Mouse (Mus musculus): Measurements from ENCODE around the gene Sorcs3. TPM values are rescaled to one million over a fixed set of nuclear protein-coding genes. Genes with fewer than 3 reads are reported as not detected.

Gene Sorcs3
- polyA plus RNA-seq, 1 experiment from 2014 or later, result 0.46 TPM

DNA sequence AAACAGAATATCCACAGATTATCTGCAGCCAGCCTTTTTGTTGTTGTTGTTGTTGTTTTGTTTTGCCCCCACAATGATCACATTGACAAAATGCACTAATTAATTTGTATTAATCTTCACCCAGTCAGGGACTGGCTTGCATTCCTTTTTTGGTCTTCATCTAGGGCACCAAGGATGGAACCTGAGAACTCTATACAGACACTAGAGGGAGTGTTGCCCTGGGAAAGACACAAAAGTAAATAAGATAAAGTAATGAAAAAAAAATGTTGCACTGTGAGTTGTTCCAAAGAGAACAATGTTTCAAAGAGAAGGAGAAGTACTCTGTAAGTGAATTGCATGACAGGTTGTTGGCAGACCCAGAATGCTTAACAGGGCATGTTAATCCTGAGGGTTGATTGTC is 9.6 kb downstream of the Sorcs3 start:
- no peaks in the 10 kb centered on the region for H3K36me3 ChIP-seq
- H3K4me1 ChIP-seq (replicated peaks), result no peaks in the 10 kb centered on the region
- peaks cover 9% of the 10 kb centered on the region for H3K9me3 ChIP-seq (replicated peaks)
- no peak overlapping the region for H3K4me2 ChIP-seq
- ATAC-seq (ENCODE audit: insufficient number of reproducible peaks, low FRiP score), result no peak
- H3K9ac ChIP-seq, result no peak overlapping the region
- no peak overlapping the region for H3K4me3 ChIP-seq
- H3K27ac ChIP-seq (ENCODE audit: poor library complexity, severe bottlenecking), result no peak overlapping the region
- H3K27me3 ChIP-seq (replicated peaks), result 0 out of 2 replicates have a peak, but pooled peaks cover under 1% of the 10 kb centered on the region

DNA sequence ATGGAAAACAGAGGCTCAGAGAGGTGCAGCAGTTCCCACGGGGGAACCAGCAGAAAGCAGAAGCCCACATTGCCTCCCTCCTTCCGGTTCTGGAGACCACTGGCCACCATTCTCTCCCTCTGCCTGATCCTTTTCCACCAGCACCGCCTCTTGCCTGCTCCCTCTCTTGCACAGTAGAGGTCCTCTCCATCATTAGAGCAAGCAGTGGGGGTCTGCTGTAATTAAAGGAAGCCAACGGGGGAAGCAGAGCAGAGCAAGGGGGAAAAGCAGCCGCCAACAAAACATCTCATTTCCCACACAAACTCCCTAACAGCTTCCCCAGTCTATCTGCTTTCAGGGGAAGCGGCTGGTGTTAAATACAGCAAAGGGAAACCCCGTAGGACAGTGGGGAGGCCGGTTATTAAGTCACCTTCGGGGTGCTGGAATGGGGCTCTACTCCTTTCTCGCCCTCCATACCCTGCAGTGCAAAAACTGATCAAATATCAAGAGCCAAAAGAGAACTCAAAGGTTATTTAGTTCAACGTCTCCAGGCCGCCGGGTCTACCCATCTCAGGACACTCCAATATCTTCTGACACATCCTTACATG is 32.1 kb downstream of the Sorcs3 start:
- Histone ChIP-seq H3K4me1 (replicated peaks) (no peaks in the 10 kb centered on the region), H3K27ac (ENCODE audit: poor library complexity, severe bottlenecking) (no peak overlapping the region), H3K36me3 (no peaks in the 10 kb centered on the region), H3K4me3 (no peak overlapping the region), H3K9ac (no peak overlapping the region), H3K27me3 (replicated peaks) (no peaks in the 10 kb centered on the region), H3K4me2 (no peak overlapping the region), H3K9me3 (replicated peaks) (no peaks in the 10 kb centered on the region)
- 40% methylated on average over 13 of the region's 13 CpGs for WGBS
- ATAC-seq (ENCODE audit: insufficient number of reproducible peaks, low FRiP score), result no peak

DNA sequence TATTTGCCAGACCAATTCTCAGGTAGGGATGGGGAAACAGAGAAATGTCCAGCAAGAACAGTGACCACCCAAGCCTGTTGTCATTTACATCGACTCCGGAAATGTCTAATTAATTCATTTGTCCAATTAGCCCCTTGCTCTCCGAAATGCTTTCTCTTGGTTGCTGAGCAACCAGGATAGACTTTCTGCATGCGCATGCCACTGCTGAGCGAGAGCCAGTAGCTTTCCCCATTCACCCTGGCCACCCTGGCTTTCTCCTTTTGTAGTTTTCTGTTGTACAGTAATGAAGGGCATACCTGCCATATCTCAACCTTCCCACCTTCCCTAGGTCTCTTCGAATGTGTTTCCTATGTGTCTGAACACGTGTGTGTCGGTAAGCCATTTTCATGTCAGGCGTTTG is 32.6 kb downstream of the Sorcs3 start:
- Histone ChIP-seq H3K27me3 (replicated peaks) (no peaks in the 10 kb centered on the region), H3K4me3 (no peak overlapping the region), H3K36me3 (no peaks in the 10 kb centered on the region), H3K9ac (no peak overlapping the region), H3K4me2 (no peak overlapping the region), H3K27ac (ENCODE audit: poor library complexity, severe bottlenecking) (no peak overlapping the region), H3K9me3 (replicated peaks) (no peaks in the 10 kb centered on the region), H3K4me1 (replicated peaks) (no peaks in the 10 kb centered on the region)
- WGBS, result 80% methylated on average over 9 of the region's 9 CpGs
- ATAC-seq (ENCODE audit: insufficient number of reproducible peaks, low FRiP score), result no peak

DNA sequence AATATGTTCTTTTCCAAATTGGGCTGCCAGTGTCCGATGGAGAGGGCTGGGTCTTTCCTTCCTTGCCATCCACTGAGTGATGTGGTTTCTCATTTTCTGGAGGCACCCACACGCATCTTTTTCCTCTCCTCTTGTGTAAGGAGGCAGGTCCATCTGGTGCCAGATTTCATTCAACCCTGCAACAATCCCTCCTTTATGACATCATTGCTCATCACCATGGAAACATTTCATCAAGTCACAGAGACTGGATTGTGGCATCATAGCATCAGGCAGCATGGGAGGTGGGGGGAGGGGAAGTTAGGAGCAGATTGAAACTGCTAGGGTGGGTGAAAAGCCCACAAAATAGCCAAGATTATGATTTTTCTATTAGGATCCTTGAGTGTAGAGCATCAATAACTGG is 35.1 kb downstream of the Sorcs3 start:
- Histone ChIP-seq H3K4me3 (no peak overlapping the region), H3K9me3 (replicated peaks) (no peaks in the 10 kb centered on the region), H3K27me3 (replicated peaks) (no peaks in the 10 kb centered on the region), H3K4me2 (no peak overlapping the region), H3K27ac (ENCODE audit: poor library complexity, severe bottlenecking) (no peak overlapping the region), H3K9ac (no peak overlapping the region), H3K4me1 (replicated peaks) (no peaks in the 10 kb centered on the region), H3K36me3 (no peaks in the 10 kb centered on the region)
- WGBS, result 60% methylated on average over 2 of the region's 2 CpGs
- ATAC-seq (ENCODE audit: insufficient number of reproducible peaks, low FRiP score), result no peak

DNA sequence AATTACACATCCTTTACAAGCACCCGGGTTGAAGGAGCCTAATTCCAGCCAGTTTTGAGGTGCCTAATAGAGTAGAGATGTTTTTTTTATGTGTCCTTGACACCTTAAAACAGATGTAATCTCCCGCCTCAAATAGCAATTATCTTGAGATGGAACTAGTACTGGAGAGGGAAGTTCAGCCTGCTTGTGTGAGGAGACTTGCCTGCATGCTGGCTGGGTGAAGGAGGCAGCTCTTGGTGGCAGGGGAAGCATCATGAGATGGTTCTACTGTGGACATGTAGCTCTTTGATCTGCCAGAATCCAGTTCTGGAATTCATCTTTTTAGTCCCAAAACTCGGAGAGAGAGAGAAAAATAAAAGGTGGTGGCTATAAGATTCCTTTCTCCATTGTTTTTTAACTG is 38.2 kb downstream of the Sorcs3 start:
- H3K36me3 ChIP-seq, result no peaks in the 10 kb centered on the region
- no peak overlapping the region for H3K9ac ChIP-seq
- no peak overlapping the region for H3K27ac ChIP-seq (ENCODE audit: poor library complexity, severe bottlenecking)
- ATAC-seq (ENCODE audit: insufficient number of reproducible peaks, low FRiP score), result no peak
- H3K4me3 ChIP-seq, result no peak overlapping the region
- 64% methylated on average over 3 of the region's 3 CpGs for WGBS
- no peaks in the 10 kb centered on the region for H3K27me3 ChIP-seq (replicated peaks)
- no peaks in the 10 kb centered on the region for H3K9me3 ChIP-seq (replicated peaks)
- H3K4me1 ChIP-seq (replicated peaks), result no peaks in the 10 kb centered on the region
- H3K4me2 ChIP-seq, result no peak overlapping the region

DNA sequence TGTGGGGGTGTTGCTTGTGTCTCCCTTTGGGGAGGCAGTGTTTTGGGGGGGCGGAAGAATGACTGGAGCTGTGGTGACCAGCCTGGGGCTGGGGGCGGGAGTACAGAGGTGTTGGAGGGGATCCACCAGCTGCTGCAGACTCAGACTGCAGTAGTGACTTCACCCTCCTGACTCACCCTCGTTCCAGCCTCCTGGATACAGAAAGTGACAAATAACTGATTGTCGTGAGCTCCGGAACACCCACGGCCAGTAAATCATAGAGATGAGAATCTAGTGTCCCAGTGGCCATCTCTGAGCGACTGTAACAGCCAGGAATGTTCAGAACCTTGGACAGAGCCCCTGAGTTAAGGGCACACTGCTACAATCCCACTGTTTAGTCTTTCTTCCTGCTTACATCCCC is 53.4 kb downstream of the Sorcs3 start:
- Histone ChIP-seq H3K9ac (no peak overlapping the region), H3K4me3 (no peak overlapping the region), H3K9me3 (replicated peaks) (no peaks in the 10 kb centered on the region), H3K4me2 (no peak overlapping the region), H3K4me1 (replicated peaks) (no peaks in the 10 kb centered on the region), H3K27me3 (replicated peaks) (no peaks in the 10 kb centered on the region), H3K36me3 (no peaks in the 10 kb centered on the region), H3K27ac (ENCODE audit: poor library complexity, severe bottlenecking) (no peak overlapping the region)
- 62% methylated on average over 7 of the region's 7 CpGs for WGBS
- no peak for ATAC-seq (ENCODE audit: insufficient number of reproducible peaks, low FRiP score)

DNA sequence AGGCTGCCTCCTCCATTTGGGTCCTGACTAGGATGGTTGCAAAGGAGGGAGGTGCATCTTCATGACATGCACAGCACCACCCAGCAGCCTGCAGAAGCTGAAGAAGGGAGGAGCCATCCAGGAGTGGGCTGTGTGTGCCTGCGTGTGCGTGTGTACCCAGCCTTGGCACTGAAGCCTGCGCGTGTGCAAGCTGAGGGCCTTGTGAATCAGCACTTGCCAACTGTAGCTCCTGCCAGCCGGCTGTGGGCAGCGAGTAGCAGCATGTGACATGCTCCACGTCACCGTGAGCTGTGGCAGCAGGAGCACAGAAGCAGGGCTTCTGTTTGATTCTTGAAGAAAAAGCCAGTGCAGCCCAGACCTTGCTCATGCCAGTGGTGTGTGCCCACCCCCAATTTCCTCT is 54.8 kb downstream of the Sorcs3 start:
- WGBS, result 86% methylated on average over 8 of the region's 8 CpGs
- no peak overlapping the region for H3K4me2 ChIP-seq
- no peak overlapping the region for H3K4me3 ChIP-seq
- no peaks in the 10 kb centered on the region for H3K9me3 ChIP-seq (replicated peaks)
- H3K4me1 ChIP-seq (replicated peaks), result no peaks in the 10 kb centered on the region
- H3K36me3 ChIP-seq, result no peaks in the 10 kb centered on the region
- no peak overlapping the region for H3K27ac ChIP-seq (ENCODE audit: poor library complexity, severe bottlenecking)
- ATAC-seq (ENCODE audit: insufficient number of reproducible peaks, low FRiP score), result no peak
- H3K27me3 ChIP-seq (replicated peaks), result no peaks in the 10 kb centered on the region
- H3K9ac ChIP-seq, result no peak overlapping the region

DNA sequence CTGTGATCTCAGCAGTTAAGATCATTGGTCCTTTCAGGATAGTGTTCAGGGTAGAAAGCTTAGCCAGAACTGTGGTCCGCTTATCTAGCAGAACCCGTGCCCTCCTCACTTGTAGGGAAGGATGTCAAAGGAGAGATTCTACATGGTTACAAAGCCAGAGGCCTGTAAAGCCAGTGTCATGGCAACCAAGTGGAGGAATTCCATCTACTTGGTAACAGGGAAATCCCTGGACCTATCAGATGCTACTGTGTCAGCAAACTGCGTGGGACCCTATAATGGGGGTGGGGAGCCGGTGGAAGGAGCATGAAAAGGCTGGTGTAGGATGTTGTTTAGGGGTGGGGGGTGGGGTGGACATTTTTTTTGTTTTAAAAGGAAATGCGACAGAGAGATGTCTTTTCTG is 57.9 kb downstream of the Sorcs3 start:
- Histone ChIP-seq H3K4me3 (no peak overlapping the region), H3K27ac (ENCODE audit: poor library complexity, severe bottlenecking) (no peak overlapping the region), H3K4me1 (replicated peaks) (no peaks in the 10 kb centered on the region), H3K27me3 (replicated peaks) (no peaks in the 10 kb centered on the region), H3K36me3 (no peaks in the 10 kb centered on the region), H3K9me3 (replicated peaks) (no peaks in the 10 kb centered on the region), H3K9ac (no peak overlapping the region), H3K4me2 (no peak overlapping the region)
- WGBS, result 72% methylated on average over 5 of the region's 5 CpGs
- no peak for ATAC-seq (ENCODE audit: insufficient number of reproducible peaks, low FRiP score)

DNA sequence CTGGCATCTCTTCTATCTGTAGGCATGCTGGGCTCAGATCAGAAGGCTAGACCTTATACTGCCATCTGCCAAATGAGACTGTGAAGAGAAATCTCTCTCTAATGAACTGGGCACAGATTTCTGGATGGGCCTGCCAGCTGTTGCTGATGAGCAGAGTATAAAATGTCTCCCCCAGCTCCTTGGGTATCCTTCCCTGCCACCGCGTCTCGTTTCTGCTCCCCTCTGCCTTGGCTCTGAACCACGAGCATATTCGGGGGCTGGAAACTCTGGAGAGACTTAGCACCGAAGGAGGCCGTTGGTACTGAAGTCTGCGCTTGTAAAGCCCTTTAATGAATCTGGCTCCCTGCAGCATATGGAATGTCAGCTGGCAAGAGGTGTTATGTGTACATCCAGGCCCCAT is 74.4 kb downstream of the Sorcs3 start:
- Histone ChIP-seq H3K9ac (no peak overlapping the region), H3K9me3 (replicated peaks) (no peaks in the 10 kb centered on the region), H3K27me3 (replicated peaks) (no peaks in the 10 kb centered on the region), H3K27ac (ENCODE audit: poor library complexity, severe bottlenecking) (no peak overlapping the region), H3K36me3 (no peaks in the 10 kb centered on the region), H3K4me2 (no peak overlapping the region), H3K4me3 (no peak overlapping the region), H3K4me1 (replicated peaks) (peaks cover 14% of the 10 kb centered on the region)
- 74% methylated on average over 8 of the region's 8 CpGs for WGBS
- ATAC-seq (ENCODE audit: insufficient number of reproducible peaks, low FRiP score), result no peak

DNA sequence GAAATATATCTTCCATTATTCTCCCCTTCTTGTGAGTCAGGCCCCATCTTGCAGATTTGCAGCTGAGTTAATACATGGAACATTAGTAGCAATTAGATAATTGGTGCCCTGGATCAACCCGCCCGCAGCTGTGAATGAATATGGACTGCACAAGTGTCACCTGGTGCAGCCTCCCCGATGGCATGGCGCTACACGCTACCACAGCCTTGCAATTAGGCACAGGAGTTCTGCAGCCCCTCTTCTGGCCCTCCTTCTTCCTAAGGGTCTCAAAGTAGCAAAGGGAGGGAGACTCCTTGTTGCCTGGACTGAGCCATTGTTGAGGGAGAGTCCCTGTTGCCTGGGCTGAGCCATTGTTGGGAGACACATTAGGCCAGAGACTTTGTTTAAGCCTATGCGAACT is 76.4 kb downstream of the Sorcs3 start:
- no peaks in the 10 kb centered on the region for H3K9me3 ChIP-seq (replicated peaks)
- no peak overlapping the region for H3K27ac ChIP-seq (ENCODE audit: poor library complexity, severe bottlenecking)
- H3K4me1 ChIP-seq (replicated peaks), result peaks cover 14% of the 10 kb centered on the region
- ATAC-seq (ENCODE audit: insufficient number of reproducible peaks, low FRiP score), result no peak
- no peak overlapping the region for H3K4me3 ChIP-seq
- H3K9ac ChIP-seq, result no peak overlapping the region
- WGBS, result 81% methylated on average over 6 of the region's 6 CpGs
- H3K4me2 ChIP-seq, result no peak overlapping the region
- H3K36me3 ChIP-seq, result no peaks in the 10 kb centered on the region
- H3K27me3 ChIP-seq (replicated peaks), result no peaks in the 10 kb centered on the region

DNA sequence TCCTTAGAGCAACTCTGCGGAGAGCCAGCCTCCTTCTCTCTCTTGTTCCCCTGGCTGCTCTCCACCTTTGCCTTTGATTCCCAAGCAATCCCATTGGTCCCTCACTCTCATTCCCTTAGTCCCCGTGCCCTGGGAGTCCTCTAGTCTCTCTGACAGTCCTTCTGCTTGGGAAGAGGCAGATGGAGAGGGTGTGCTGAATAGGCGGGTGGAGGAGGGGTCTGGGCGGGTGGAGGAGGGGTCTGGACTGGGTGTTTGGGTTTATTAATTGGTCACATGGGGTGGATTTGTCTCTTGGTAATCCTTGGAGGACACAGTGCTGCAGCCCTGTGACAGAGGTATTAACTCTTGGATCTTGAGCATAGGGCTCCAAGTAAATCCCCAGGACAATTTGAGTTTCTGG is 77.4 kb downstream of the Sorcs3 start:
- no peak overlapping the region for H3K4me3 ChIP-seq
- no peak overlapping the region for H3K9ac ChIP-seq
- H3K4me1 ChIP-seq (replicated peaks), result peaks cover 14% of the 10 kb centered on the region
- no peaks in the 10 kb centered on the region for H3K36me3 ChIP-seq
- WGBS, result 47% methylated on average over 4 of the region's 4 CpGs
- H3K9me3 ChIP-seq (replicated peaks), result no peaks in the 10 kb centered on the region
- no peak for ATAC-seq (ENCODE audit: insufficient number of reproducible peaks, low FRiP score)
- no peak overlapping the region for H3K4me2 ChIP-seq
- H3K27ac ChIP-seq (ENCODE audit: poor library complexity, severe bottlenecking), result no peak overlapping the region
- H3K27me3 ChIP-seq (replicated peaks), result no peaks in the 10 kb centered on the region

DNA sequence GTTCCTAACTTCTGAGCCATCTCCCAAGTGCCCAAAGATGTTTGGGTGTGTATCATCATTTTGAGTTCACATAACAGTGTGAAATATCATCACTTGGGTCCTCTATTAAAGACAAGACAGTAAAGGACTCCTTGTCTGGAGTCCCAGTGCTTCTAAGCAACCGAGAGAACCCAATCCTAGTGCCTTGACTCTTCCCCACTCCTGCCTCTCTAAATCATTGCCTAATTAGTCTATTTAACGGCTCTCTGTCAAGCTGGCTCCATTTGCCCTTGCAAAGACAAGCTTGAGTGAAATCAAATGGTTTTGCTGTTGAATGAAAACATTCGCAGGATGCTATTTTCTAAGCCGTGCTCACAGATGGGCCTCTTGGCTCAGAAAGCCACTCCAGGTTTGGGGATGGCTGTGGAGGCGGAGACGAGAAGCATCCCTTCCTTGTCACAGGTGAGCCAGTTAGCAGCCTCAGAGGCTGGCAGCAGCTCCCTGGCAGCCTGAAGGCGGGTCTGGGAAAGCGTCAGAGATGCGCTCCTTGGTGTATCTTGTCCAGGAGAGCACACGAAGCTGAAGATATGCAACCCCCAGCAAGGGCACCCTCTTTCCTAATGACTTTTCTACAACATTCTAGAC is 79.9 kb downstream of the Sorcs3 start:
- Histone ChIP-seq H3K4me2 (no peak overlapping the region), H3K27me3 (replicated peaks) (no peaks in the 10 kb centered on the region), H3K4me3 (no peak overlapping the region), H3K36me3 (no peaks in the 10 kb centered on the region), H3K27ac (ENCODE audit: poor library complexity, severe bottlenecking) (no peak overlapping the region), H3K9me3 (replicated peaks) (no peaks in the 10 kb centered on the region), H3K9ac (no peak overlapping the region), H3K4me1 (replicated peaks) (peaks cover 14% of the 10 kb centered on the region)
- no peak for ATAC-seq (ENCODE audit: insufficient number of reproducible peaks, low FRiP score)
- WGBS, result 73% methylated on average over 10 of the region's 10 CpGs

All from heart, embryonic 12.5 days (tissue).